In genomic region chr17:33358411-33359384, GRCm38 (mm10) we compare ENCODE assay signal across 8 mouse cellular contexts. TPM values are rescaled to one million over a fixed set of nuclear protein-coding genes. Genes with fewer than 3 reads are reported as not detected.
A peak's percentile ranks its signal among the peaks of the same experiment; 100 is the strongest.
DNase-seq lines count a peak whose midpoint lies in the region; ATAC-seq and TF ChIP-seq lines count a peak whose summit lies in the region.

Gene Zfp81 (minus strand): TSS chr17:33358878.

- H3K27ac ChIP-seq in heart, embryonic 11.5 days (ENCODE audit: low read depth, low read length): peak within 1 kb of the TSS; percentile 82
- peak within 1 kb of the TSS; percentile 92 for H3K27ac ChIP-seq in kidney, embryonic 16.5 days (ENCODE audit: low read length)
- H3K27ac ChIP-seq in liver, adult 2 months (replicated peaks; ENCODE audit: insufficient read depth, low read depth, low read length): peak within 1 kb of the TSS; percentile 3; the same call in 1 of the 2 replicates

- peak within 1 kb of the TSS; percentile 84 for H3K9ac ChIP-seq in heart, embryonic 11.5 days (ENCODE audit: low read depth, low read length)
- H3K9ac ChIP-seq in kidney, embryonic 16.5 days (replicated peaks; ENCODE audit: low read length): peak within 1 kb of the TSS; percentile 89
- H3K9ac ChIP-seq in liver, adult 2 months (ENCODE audit: low read depth, low read length): peak within 1 kb of the TSS; percentile 62

- H3ac ChIP-seq in C2C12 (ENCODE audit: control insufficient read depth, insufficient read length, low read depth): peak within 1 kb of the TSS; percentile 77
- H3ac ChIP-seq in myocyte (ENCODE audit: control insufficient read depth, insufficient read length): peak within 1 kb of the TSS; percentile 35

- ATAC-seq in heart, embryonic 11.5 days (replicated peaks; ENCODE audit: insufficient number of reproducible peaks, low FRiP score, low TSS enrichment): peak; percentile 100
- ATAC-seq in kidney, embryonic 16.5 days (ENCODE audit: low FRiP score, low TSS enrichment): peak; percentile 100

- peak within 1 kb of the TSS; percentile 81 for H3K4me3 ChIP-seq in C2C12 (ENCODE audit: insufficient read depth, poor library complexity, severe bottlenecking)
- peak within 1 kb of the TSS; percentile 74 for H3K4me3 ChIP-seq in erythroblast, embryonic 14.5 days (replicated peaks)
- peak within 1 kb of the TSS; percentile 66 for H3K4me3 ChIP-seq in heart, embryonic 11.5 days (ENCODE audit: low read depth, low read length)
- peak within 1 kb of the TSS; percentile 98 for H3K4me3 ChIP-seq in kidney, embryonic 16.5 days (ENCODE audit: low read length)
- peak within 1 kb of the TSS; percentile 74 for H3K4me3 ChIP-seq in liver, adult 2 months (ENCODE audit: insufficient read depth, low read depth, low read length)
- peak within 1 kb of the TSS; percentile 86 for H3K4me3 ChIP-seq in myocyte

- H3K4me2 ChIP-seq in heart, embryonic 11.5 days: peak within 1 kb of the TSS; percentile 81
- H3K4me2 ChIP-seq in kidney, embryonic 16.5 days (replicated peaks; ENCODE audit: low read depth, low read length): peak within 1 kb of the TSS; percentile 53
- peak within 1 kb of the TSS; percentile 92 for H3K4me2 ChIP-seq in myocyte (ENCODE audit: low read depth)

- no peak for TF ChIP-seq CTCF in C2C12 (IDR thresholded peaks at IDR 0.05; ENCODE audit: control insufficient read depth, insufficient read depth, insufficient read length)
- TF ChIP-seq CTCF in brain, embryonic 14.5 days (IDR thresholded peaks at IDR 0.05; ENCODE audit: borderline replicate concordance, extremely low read depth, insufficient read depth, insufficient read length): no peak
- TF ChIP-seq CTCF in liver, adult 2 months (IDR thresholded peaks at IDR 0.05; ENCODE audit: low read depth, low read length): no peak

- H3K9me3 ChIP-seq in erythroblast, embryonic 14.5 days (ENCODE audit: control insufficient read depth, low read length): no peaks in the 10 kb centered on the region
- no peaks in the 10 kb centered on the region for H3K9me3 ChIP-seq in heart, embryonic 11.5 days (replicated peaks; ENCODE audit: control insufficient read depth, low read length)
- no peaks in the 10 kb centered on the region for H3K9me3 ChIP-seq in kidney, embryonic 16.5 days (ENCODE audit: low read length)

- DNase-seq in brain, embryonic 14.5 days (ENCODE audit: low read depth): peak; percentile 97
- peak; percentile 84 for DNase-seq in liver, adult 2 months (ENCODE audit: extremely low read depth, low read depth, low spot score)
- peak; percentile 91 for DNase-seq in splenic B cell, adult 2 months (ENCODE audit: low read depth, low spot score)

- TF ChIP-seq POLR2A in brain, embryonic 14.5 days (IDR thresholded peaks at IDR 0.05; ENCODE audit: borderline replicate concordance, extremely low read depth, insufficient read depth, insufficient read length, poor library complexity, severe bottlenecking): peak; percentile 84; the same call in 1 of the 2 replicates
- 0 out of 2 replicates have a peak, but pooled peaks have one; percentile 24 for TF ChIP-seq POLR2A in liver, adult 2 months (IDR thresholded peaks at IDR 0.05; ENCODE audit: extremely low read depth, insufficient read depth, low read length)
- TF ChIP-seq POLR2A in myocyte (IDR thresholded peaks at IDR 0.05; ENCODE audit: insufficient read length, low read depth): peak; percentile 85

- H3K27me3 ChIP-seq in C2C12 (ENCODE audit: control insufficient read depth, insufficient read depth, insufficient read length) (no peaks in the 10 kb centered on the region), myocyte (ENCODE audit: control insufficient read depth, insufficient read depth, insufficient read length) (no peaks in the 10 kb centered on the region)
- H3K27me3 ChIP-seq in erythroblast, embryonic 14.5 days (ENCODE audit: control insufficient read depth): no peaks in the 10 kb centered on the region
- no peaks in the 10 kb centered on the region for H3K27me3 ChIP-seq in heart, embryonic 11.5 days (ENCODE audit: control insufficient read depth, insufficient read depth, low read length)
- H3K27me3 ChIP-seq in kidney, embryonic 16.5 days (ENCODE audit: insufficient read depth, low read length): no peaks in the 10 kb centered on the region
- H3K27me3 ChIP-seq in liver, adult 2 months (ENCODE audit: control insufficient read depth, insufficient read depth, low read length): no peaks in the 10 kb centered on the region
- H3K27me3 ChIP-seq in splenic B cell, adult 2 months (ENCODE audit: control insufficient read depth, insufficient read depth, low read length, poor library complexity, severe bottlenecking): no peaks in the 10 kb centered on the region

- H3K4me1 ChIP-seq in erythroblast, embryonic 14.5 days (ENCODE audit: control insufficient read depth): peaks cover 21% of the 10 kb centered on the region
- H3K4me1 ChIP-seq in heart, embryonic 11.5 days (ENCODE audit: control insufficient read depth, insufficient read depth, low read length): no peaks in the 10 kb centered on the region
- H3K4me1 ChIP-seq in kidney, embryonic 16.5 days (ENCODE audit: insufficient read depth, low read length): peaks cover 8% of the 10 kb centered on the region; the same call in 1 of the 2 replicates
- 0 out of 2 replicates have a peak, but pooled peaks cover 2% of the 10 kb centered on the region for H3K4me1 ChIP-seq in liver, adult 2 months (ENCODE audit: control insufficient read depth, insufficient read depth, low read length)

- H3K36me3 ChIP-seq in C2C12 (ENCODE audit: control insufficient read depth, insufficient read depth) (no peaks in the 10 kb centered on the region), myocyte (ENCODE audit: control insufficient read depth, insufficient read depth) (no peaks in the 10 kb centered on the region)
- no peaks in the 10 kb centered on the region for H3K36me3 ChIP-seq in erythroblast, embryonic 14.5 days (ENCODE audit: control insufficient read depth)
- H3K36me3 ChIP-seq in heart, embryonic 11.5 days (ENCODE audit: control insufficient read depth, insufficient read depth, low read length): no peaks in the 10 kb centered on the region
- no peaks in the 10 kb centered on the region for H3K36me3 ChIP-seq in kidney, embryonic 16.5 days (ENCODE audit: insufficient read depth, low read length)
- no peaks in the 10 kb centered on the region for H3K36me3 ChIP-seq in liver, adult 2 months (ENCODE audit: control insufficient read depth, insufficient read depth, low read length)
- H3K36me3 ChIP-seq in splenic B cell, adult 2 months (ENCODE audit: control insufficient read depth, insufficient read depth, low read length, poor library complexity, severe bottlenecking): no peaks in the 10 kb centered on the region

- peaks cover 27% of the 10 kb centered on the region for H3K79me3 ChIP-seq in C2C12 (ENCODE audit: low read depth)

- peaks cover 42% of the 10 kb centered on the region for H3K79me2 ChIP-seq in C2C12 (ENCODE audit: control insufficient read depth, insufficient read depth)
- H3K79me2 ChIP-seq in liver, adult 2 months (ENCODE audit: control insufficient read depth, insufficient read depth, low read length): no peaks in the 10 kb centered on the region
- peaks cover 22% of the 10 kb centered on the region for H3K79me2 ChIP-seq in myocyte (ENCODE audit: control insufficient read depth, insufficient read depth)

- WGBS in heart, embryonic 11.5 days (ENCODE audit: insufficient replicate concordance): 4% methylated on average over 47 of the region's 47 CpGs
- WGBS in kidney, embryonic 16.5 days: 3% methylated on average over 47 of the region's 47 CpGs
- WGBS in liver, adult 2 months: 5% methylated on average over 47 of the region's 47 CpGs

TF ChIP-seq in C2C12, 6 proteins besides CTCF, POLR2A, EP300 and RAD21:
- TF ChIP-seq USF1 (IDR thresholded peaks at IDR 0.05; ENCODE audit: low read depth): no peak
- TF ChIP-seq MAX (IDR thresholded peaks at IDR 0.05): peak; percentile 30

TF ChIP-seq in myocyte, 11 proteins besides CTCF, POLR2A, EP300 and RAD21:
- TF ChIP-seq CEBPB (IDR thresholded peaks at IDR 0.05; ENCODE audit: insufficient read depth, poor library complexity, severe bottlenecking): no peak
- TF ChIP-seq E2F4 (IDR thresholded peaks at IDR 0.05; ENCODE audit: insufficient read depth): peak; percentile 79
- no peak for TF ChIP-seq MYOD1 (IDR thresholded peaks at IDR 0.05; ENCODE audit: control insufficient read depth in 1 of 3, insufficient read length in 2 of 3, low read depth in 2 of 3)
- TF ChIP-seq REST (IDR thresholded peaks at IDR 0.05; ENCODE audit: insufficient read depth, insufficient read length): no peak
- peak; percentile 93 for TF ChIP-seq POLR2AphosphoS2 (IDR thresholded peaks at IDR 0.05; ENCODE audit: insufficient read length, low read depth)
- TF ChIP-seq MYOG (IDR thresholded peaks at IDR 0.05; ENCODE audit: control insufficient read depth in 1 of 3, insufficient read depth in 1 of 3, insufficient read length in 2 of 3, low read depth in 2 of 3): no peak
- no peak for TF ChIP-seq USF1 (IDR thresholded peaks at IDR 0.05; ENCODE audit: low read depth)
- TF ChIP-seq MAX (IDR thresholded peaks at IDR 0.05; ENCODE audit: low read depth): no peak
TF ChIP-seq in myocyte: peak in this region for 2.

RNA-seq across cellular contexts. Expression of gene Zfp81, which starts in this region (rescaled TPM):
- polyA plus RNA-seq in C2C12 (2012; fragmentation: generic; extraction: Trizol) (1.3 TPM), myocyte (2012; fragmentation: generic; extraction: Trizol) (2.2 TPM)
- 16.9 and 22.5 TPM in 2 replicates for polyA plus RNA-seq in brain, embryonic 14.5 days (2012; rRNA removed)
- 0.03 TPM in 1 of 2 replicates, not detected in the other for polyA plus RNA-seq in erythroblast, embryonic 14.5 days (2012)
- polyA plus RNA-seq in heart, embryonic 11.5 days (2014; fragmentation: Nextera tagmentation; extraction: Ambion mirVana): 7.8 and 10.8 TPM in 2 replicates
- 9.7 and 12.1 TPM in 2 replicates for polyA plus RNA-seq in kidney, embryonic 16.5 days (2015; fragmentation: Nextera tagmentation; extraction: Ambion mirVana)
- 2.9 and 3.3 TPM in 2 replicates for total RNA-seq in liver, adult 2 months (2014; rRNA removed)
- polyA plus RNA-seq in liver, adult 2 months (2012; rRNA removed): 0.27 and 0.43 TPM in 2 replicates

Comparison
In these comparisons a context has a peak if more than half of its experiments do, and no peak if none do; other contexts are left out.
1. Peak in every context shown above with its lines: DNase-seq, ATAC-seq, H3K4me3 ChIP-seq and H3K27ac ChIP-seq.
2. POLR2A ChIP-seq: peak in every context shown above with its lines; median percentile 85 in myocyte; 84 in brain, embryonic 14.5 days; 24 in liver, adult 2 months.
3. H3K27ac ChIP-seq: peak in every context shown above with its lines; median percentile 92 in kidney, embryonic 16.5 days; 82 in heart, embryonic 11.5 days; 3 in liver, adult 2 months.